Mouse (Mus musculus) erythroblast, adult 5-6 weeks (primary cell): ENCODE results near the gene Mrpl48. TPM values are rescaled to one million over a fixed set of nuclear protein-coding genes. Genes with fewer than 3 reads are reported as not detected.
A peak's percentile ranks its signal among the peaks of the same experiment; 100 is the strongest.

Experiments
- ATAC-seq: replicated peaks from 2 replicates; pipeline ENCODE4 v1.8.0; 2016; ENCODE audit warnings: moderate number of reproducible peaks, mild to moderate bottlenecking, moderate TSS enrichment, inconsistent platforms; ENCODE audit not compliant: poor library complexity, low FRiP score, severe bottlenecking
- total RNA-seq, 2 experiments: library from RNA; stranded (forward) in 1 of 2; stranded (reverse) in 1 of 2; fragments of 150-400 nt in 1 of 2; fragments of 200-764, 138-1000 nt in 1 of 2; gene quantifications; 2 replicates each; pipeline versions ENCODE4 v1.2.3 to v1.2.4; 2015 to 2017; ENCODE audit warnings: low replicate concordance in 2 of 2

Gene Mrpl48
- total RNA-seq, 2 experiments from 2014 or later = 3.5 to 40.0 TPM

DNA sequence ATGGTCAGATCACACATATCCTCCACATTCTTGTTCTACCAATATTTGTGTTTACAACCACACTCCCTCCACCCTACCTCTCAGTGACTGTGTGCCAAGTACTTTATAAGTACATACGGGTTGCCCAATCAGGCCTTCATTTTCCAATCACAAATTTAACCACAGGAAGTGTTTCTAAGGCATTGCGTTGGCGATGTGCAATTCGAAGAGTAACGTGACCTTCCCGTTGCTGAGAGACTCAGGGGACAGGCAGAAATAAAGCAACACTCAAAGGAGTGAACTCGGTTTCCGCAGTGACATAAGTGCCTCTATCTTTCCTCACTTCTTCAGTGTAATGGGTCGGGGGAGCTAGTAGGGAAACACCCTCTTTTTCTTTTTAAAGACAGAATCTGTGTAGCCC, 68.6 kb downstream of the Mrpl48 start:
- no peak for ATAC-seq

- ATAC-seq = no peak
Observed at GRCm38 (mm10) chr7:100537519-100537902, 70.6 kb downstream of the Mrpl48 start.

- peak; percentile 99 for ATAC-seq
Observed at GRCm38 (mm10) chr7:100536804-100537518, 71.1 kb downstream of the Mrpl48 start, which contains the start of gene Coa4. Gene Coa4, plus strand, starts transcription at chr7:100537071.

DNA sequence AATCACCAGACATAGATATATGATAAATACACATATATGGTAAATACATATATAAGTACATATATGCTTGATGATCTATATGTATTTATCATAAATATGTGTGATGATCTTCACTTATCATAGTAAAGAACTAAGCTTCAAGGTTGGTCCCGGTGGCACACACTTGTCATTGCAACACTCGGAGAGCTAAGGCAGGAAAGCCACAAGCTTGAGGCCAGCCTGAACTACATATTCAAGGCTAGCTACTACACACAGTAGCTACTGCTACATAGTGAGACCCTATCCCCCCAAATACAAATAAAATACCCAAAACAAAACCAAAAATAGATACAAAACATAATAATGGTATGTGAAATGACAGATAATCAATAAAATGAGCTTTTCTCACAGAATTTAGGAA, 72.3 kb downstream of the Mrpl48 start:
- no peak for ATAC-seq

DNA sequence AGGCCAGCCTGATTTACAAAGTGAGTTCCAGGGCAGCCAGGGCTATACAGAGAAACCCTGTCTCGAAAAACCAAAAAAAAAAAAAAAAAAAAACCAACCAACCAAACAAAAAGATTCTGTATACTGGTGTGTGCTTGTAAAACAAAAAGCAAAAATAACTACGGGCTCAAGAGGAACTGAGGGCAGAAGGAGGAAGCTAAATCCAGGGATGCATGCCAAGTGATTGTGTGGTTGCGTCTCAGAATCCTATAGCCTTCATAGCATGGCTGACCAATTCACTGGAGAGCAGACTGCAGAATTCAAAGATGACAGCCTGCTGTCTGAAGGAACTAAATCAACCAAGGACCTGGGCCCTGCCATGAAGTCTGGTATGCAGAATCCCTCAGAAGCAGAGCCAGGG, 73.9 kb downstream of the Mrpl48 start:
- no peak for ATAC-seq

- ATAC-seq = no peak
Observed at GRCm38 (mm10) chr7:100533503-100533902, 74.6 kb downstream of the Mrpl48 start.

DNA sequence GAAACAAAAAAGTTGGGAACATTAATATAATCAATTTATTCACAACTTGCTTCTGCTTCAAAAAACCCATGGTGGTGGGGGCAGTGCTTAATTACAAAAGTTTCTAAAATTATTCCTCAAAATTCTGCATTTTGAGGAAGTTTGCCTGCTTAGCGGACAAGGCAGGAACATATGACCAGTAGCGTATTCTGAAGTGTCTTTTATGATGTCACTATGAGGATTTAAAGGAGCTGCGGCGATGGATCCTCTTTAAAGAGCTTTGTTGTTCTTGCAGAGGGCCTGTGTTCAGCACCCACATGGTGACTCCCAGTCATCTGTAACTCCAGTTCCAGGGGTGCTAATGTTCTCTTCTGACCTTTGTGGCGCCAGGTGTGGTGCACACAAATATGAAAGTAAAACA, 77.3 kb downstream of the Mrpl48 start:
- no peak for ATAC-seq

GRCm38 (mm10) chr7:100524669-100525068, 83.4 kb downstream of the Mrpl48 start:
- no peak for ATAC-seq

DNA sequence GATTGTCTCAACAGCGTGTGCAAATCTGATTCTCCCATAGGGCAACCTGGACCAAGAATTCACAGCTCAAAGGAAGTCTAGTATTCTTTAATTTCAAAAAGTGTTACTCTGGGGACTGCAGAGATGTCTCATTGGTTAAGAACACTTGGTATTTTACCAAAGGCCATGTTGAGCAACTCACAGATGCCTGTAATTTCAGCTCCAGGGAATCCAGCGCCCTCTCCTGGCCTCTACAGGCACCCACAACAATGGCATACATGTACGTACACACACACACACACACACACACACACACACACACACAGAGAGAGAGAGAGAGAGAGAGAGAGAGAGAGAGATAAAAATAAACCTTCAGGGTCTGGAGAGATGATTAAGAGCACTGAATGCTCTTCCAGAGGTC, 85.9 kb downstream of the Mrpl48 start:
- ATAC-seq = no peak

GRCm38 (mm10) chr7:100520663-100521285, 87.3 kb downstream of the Mrpl48 start:
- ATAC-seq = peak; percentile 93

DNA sequence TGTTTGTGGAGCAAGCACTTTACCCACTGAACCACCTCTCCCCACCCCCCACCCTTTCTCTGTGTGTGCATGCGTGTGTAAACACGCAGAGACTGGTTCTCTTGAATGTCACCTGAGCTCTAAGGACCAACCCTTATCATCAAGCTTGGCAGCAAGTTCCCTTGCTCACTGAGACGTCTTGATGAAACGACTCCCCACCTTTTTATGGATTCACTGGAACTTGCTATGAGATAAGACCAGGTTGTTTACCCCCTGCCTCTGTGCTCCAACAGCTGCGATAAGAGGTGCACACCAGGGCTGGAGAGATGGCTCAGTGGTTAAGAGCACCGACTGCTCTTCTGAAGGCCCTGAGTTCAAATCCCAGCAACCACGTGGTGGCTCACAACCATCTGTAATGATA, 87.9 kb downstream of the Mrpl48 start:
- no peak for ATAC-seq

GRCm38 (mm10) chr7:100514573-100514972, 93.5 kb downstream of the Mrpl48 start, which contains the start of gene Dnajb13:
Gene Dnajb13, minus strand, starts transcription at chr7:100514960.
- 0 out of 2 replicates have a peak, but pooled peaks have one; percentile 19 for ATAC-seq

DNA sequence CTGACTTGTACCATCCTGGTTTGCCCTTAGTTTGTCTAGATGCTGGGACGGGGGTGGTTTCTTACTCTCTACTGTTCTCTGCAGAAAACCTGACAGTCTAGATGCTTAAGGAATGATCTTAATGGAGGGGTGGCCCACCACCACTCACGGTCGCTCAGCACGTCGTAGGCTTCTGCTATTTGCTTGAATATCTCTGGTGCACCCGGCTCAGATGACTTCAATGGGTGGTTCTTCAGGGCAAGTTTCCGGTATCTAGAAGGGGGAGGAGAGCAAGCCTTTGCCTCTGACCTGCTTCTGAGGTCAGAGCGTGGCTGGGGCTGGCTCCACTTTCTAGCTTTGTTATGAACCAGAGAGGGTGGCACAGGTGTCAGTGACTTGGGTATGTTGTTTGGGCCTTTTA, 96.5 kb downstream of the Mrpl48 start:
- ATAC-seq = no peak

GRCm38 (mm10) chr7:100508670-100509069, 99.4 kb downstream of the Mrpl48 start:
- no peak for ATAC-seq

GRCm38 (mm10) chr7:100506494-100506893, 101.6 kb downstream of the Mrpl48 start:
- ATAC-seq = no peak

GRCm38 (mm10) chr7:100504740-100505487, 103.2 kb downstream of the Mrpl48 start:
- no peak for ATAC-seq

GRCm38 (mm10) chr7:100503076-100503475, 105.0 kb downstream of the Mrpl48 start:
- peak; percentile 8 for ATAC-seq

- peak; percentile 8 for ATAC-seq
Observed at GRCm38 (mm10) chr7:100502374-100502922, 105.7 kb downstream of the Mrpl48 start.

DNA sequence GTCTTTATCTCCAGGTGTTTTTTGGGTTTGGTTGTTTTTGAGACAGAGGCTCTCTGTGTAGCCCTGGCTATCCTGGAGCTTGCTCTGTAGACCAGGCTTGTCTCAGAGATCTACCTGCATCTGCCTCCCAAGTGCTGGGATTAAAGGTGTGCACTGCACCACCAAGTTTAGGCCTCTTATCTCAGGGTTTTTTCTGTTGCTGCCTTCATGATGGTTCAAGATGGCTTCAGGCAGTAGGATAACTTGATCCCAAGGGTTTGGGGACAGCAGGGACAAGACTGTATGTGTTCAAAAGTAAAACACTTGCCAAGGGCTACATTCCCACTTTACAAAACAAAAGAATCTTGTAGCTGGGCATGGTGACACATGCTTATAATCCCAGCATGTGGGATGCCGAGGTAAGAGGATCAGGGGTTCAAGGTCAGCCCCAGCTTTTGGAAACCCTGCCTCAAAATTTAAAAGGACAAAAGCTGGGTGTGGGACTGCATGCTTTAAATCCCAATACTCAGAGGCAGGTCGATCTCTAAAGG, 106.2 kb downstream of the Mrpl48 start:
- 0 out of 2 replicates have a peak, but pooled peaks have one; percentile 0 for ATAC-seq
